Mouse (Mus musculus): ENCODE measurements around the gene Ahsa2. TPM values are rescaled to one million over a fixed set of nuclear protein-coding genes. Genes with fewer than 3 reads are reported as not detected.
"Not testable (repeated sequence)": the region's sequence is repeated elsewhere in the genome, so short reads cannot be mapped to it uniquely, and the experiment has no call there.

Ahsa2 gene
- polyA plus RNA-seq, 1 experiment from 2014 or later: 75.2 TPM

DNA sequence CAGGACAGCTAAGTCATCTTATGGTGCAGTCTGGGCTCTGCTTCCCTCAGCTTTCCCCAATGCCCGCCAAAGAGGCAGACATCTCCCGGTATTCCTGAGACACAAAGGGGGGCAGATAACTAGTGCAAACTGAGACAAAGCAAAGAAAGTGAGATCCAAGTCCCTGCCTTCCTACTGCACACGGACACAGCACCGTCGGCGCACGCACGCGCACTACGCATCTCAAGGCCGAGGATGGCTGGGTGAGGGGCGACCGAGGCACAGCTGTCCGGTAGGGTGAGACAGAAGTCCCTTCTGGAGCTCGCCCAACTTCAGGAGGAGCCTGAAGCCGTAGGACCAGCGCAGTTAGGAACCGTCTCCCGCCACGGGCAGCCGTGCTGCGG is 504 bp downstream of the Ahsa2 start:
- H3K4me1 ChIP-seq (ENCODE audit: control insufficient read depth, insufficient read depth, low read length): peaks cover 10% of the 10 kb centered on the region
- no peaks in the 10 kb centered on the region for H3K27me3 ChIP-seq (ENCODE audit: control insufficient read depth, insufficient read depth, low read length)
- peak overlapping the region; percentile 97 for H3K9ac ChIP-seq (ENCODE audit: low read depth, low read length)
- ATAC-seq (replicated peaks; ENCODE audit: insufficient number of reproducible peaks, low FRiP score, low TSS enrichment): peak; percentile 77
- peaks cover 13% of the 10 kb centered on the region for H3K36me3 ChIP-seq (ENCODE audit: control insufficient read depth, insufficient read depth, low read length)
- peak overlapping the region; percentile 98 for H3K27ac ChIP-seq (ENCODE audit: low read depth, low read length)
- under 1% methylated on average over 17 of the region's 22 CpGs for WGBS (ENCODE audit: insufficient replicate concordance)
- no peaks in the 10 kb centered on the region for H3K9me3 ChIP-seq (replicated peaks; ENCODE audit: control insufficient read depth, low read length)
- peak overlapping the region; percentile 71 for H3K4me2 ChIP-seq
- peak overlapping the region; percentile 91 for H3K4me3 ChIP-seq (ENCODE audit: low read depth, low read length)

- no peak overlapping the region; the same call in 1 of the 2 replicates for H3K27ac ChIP-seq (ENCODE audit: low read depth, low read length)
- ATAC-seq (replicated peaks; ENCODE audit: insufficient number of reproducible peaks, low FRiP score, low TSS enrichment): no peak
- peak overlapping the region; percentile 97 for H3K9ac ChIP-seq (ENCODE audit: low read depth, low read length)
- H3K36me3 ChIP-seq (ENCODE audit: control insufficient read depth, insufficient read depth, low read length): peaks cover 18% of the 10 kb centered on the region
- H3K9me3 ChIP-seq (replicated peaks; ENCODE audit: control insufficient read depth, low read length): no peaks in the 10 kb centered on the region
- peak overlapping the region; percentile 91 for H3K4me3 ChIP-seq (ENCODE audit: low read depth, low read length)
- 55% methylated on average over 6 of the region's 6 CpGs for WGBS (ENCODE audit: insufficient replicate concordance)
- no peaks in the 10 kb centered on the region for H3K27me3 ChIP-seq (ENCODE audit: control insufficient read depth, insufficient read depth, low read length)
- H3K4me1 ChIP-seq (ENCODE audit: control insufficient read depth, insufficient read depth, low read length): peaks cover 10% of the 10 kb centered on the region
- H3K4me2 ChIP-seq: peak overlapping the region; percentile 71
Observed at GRCm38 (mm10) chr11:23496661-23497060, 1.2 kb downstream of the Ahsa2 start.

DNA sequence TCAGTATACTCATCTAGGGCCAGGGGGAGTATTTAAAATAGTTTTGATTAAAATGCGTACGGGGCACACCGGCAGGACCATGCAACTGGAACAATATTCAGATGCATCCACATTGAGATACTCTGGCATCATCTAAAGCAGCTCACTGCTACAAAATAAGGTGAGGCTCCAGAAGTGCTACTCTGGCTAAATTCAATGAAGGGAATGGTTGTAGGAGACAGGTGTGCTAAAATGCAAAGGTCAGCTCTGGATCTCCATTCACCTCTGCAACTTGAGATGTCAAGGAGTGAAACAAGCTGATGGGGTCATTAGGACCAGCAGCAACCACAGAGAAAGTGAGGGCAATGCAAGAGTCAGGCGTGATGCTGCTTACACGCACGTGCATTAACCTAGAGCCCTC is 2.6 kb downstream of the Ahsa2 start:
- Histone ChIP-seq H3K27ac (ENCODE audit: low read depth, low read length) (no peak overlapping the region), H3K36me3 (ENCODE audit: control insufficient read depth, insufficient read depth, low read length) (peaks cover 26% of the 10 kb centered on the region), H3K9me3 (replicated peaks; ENCODE audit: control insufficient read depth, low read length) (no peaks in the 10 kb centered on the region), H3K4me1 (ENCODE audit: control insufficient read depth, insufficient read depth, low read length) (peaks cover 10% of the 10 kb centered on the region), H3K4me3 (ENCODE audit: low read depth, low read length) (no peak overlapping the region), H3K4me2 (no peak overlapping the region), H3K9ac (ENCODE audit: low read depth, low read length) (no peak overlapping the region), H3K27me3 (ENCODE audit: control insufficient read depth, insufficient read depth, low read length) (no peaks in the 10 kb centered on the region)
- ATAC-seq (replicated peaks; ENCODE audit: insufficient number of reproducible peaks, low FRiP score, low TSS enrichment): no peak
- WGBS (ENCODE audit: insufficient replicate concordance): 92% methylated on average over 6 of the region's 6 CpGs

DNA sequence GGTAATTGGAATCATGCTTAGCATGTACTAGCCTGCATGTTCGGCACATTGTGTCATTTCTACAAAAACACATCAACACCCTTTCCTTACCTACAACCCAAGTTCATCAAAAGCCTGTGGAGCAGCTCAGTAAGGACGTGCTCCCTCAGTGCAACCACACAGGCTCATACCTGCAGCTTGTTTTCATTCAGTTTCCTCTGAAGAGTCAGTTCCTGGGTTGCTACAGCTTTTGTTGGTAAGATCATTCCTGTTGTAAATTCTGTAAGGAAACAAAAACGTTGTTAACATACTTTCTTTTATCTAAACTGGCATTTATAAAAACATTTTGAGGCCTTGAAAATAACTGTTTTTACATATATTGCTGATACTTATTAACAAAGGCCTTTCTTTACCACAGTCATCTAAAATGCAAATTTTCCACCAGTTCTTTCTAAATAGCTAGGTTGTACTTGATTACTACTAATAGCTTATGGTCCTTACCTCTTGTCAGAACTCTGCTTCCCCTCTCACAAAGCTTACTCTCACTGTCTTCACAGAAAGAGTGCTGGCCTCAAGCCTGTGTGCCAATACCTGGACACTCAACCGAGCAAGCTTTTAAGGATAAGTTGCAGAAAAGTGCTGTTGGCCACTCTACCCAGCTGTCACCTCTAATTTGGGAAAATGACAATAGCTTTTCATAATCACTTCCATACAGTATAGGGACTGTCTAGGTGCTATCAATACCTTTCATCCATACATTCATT is 5.6 kb downstream of the Ahsa2 start:
- no peak overlapping the region for H3K4me2 ChIP-seq
- WGBS (ENCODE audit: insufficient replicate concordance): 82% methylated on average over 4 of the region's 4 CpGs
- ATAC-seq (replicated peaks; ENCODE audit: insufficient number of reproducible peaks, low FRiP score, low TSS enrichment): no peak

GRCm38 (mm10) chr11:23489955-23490354 is 7.9 kb downstream of the Ahsa2 start:
- Histone ChIP-seq H3K27me3 (ENCODE audit: control insufficient read depth, insufficient read depth, low read length) (no peaks in the 10 kb centered on the region), H3K9ac (ENCODE audit: low read depth, low read length) (no peak overlapping the region), H3K4me2 (no peak overlapping the region), H3K36me3 (ENCODE audit: control insufficient read depth, insufficient read depth, low read length) (peaks cover 45% of the 10 kb centered on the region), H3K4me3 (ENCODE audit: low read depth, low read length) (no peak overlapping the region), H3K9me3 (replicated peaks; ENCODE audit: control insufficient read depth, low read length) (no peaks in the 10 kb centered on the region), H3K27ac (ENCODE audit: low read depth, low read length) (no peak overlapping the region), H3K4me1 (ENCODE audit: control insufficient read depth, insufficient read depth, low read length) (no peaks in the 10 kb centered on the region)
- no peak for ATAC-seq (replicated peaks; ENCODE audit: insufficient number of reproducible peaks, low FRiP score, low TSS enrichment)
- WGBS (ENCODE audit: insufficient replicate concordance): 68% methylated on average over 1 of the region's 1 CpGs

More for the DNA sequence above, 5.6 kb downstream of the Ahsa2 start:
- Histone ChIP-seq H3K9ac (ENCODE audit: low read depth, low read length) (no peak overlapping the region), H3K4me1 (ENCODE audit: control insufficient read depth, insufficient read depth, low read length) (peaks cover 10% of the 10 kb centered on the region), H3K36me3 (ENCODE audit: control insufficient read depth, insufficient read depth, low read length) (peaks cover 41% of the 10 kb centered on the region), H3K9me3 (replicated peaks; ENCODE audit: control insufficient read depth, low read length) (no peaks in the 10 kb centered on the region), H3K4me3 (ENCODE audit: low read depth, low read length) (no peak overlapping the region), H3K27me3 (ENCODE audit: control insufficient read depth, insufficient read depth, low read length) (no peaks in the 10 kb centered on the region), H3K27ac (ENCODE audit: low read depth, low read length) (no peak overlapping the region)

- H3K4me3 ChIP-seq (ENCODE audit: low read depth, low read length); ATAC-seq (replicated peaks; ENCODE audit: insufficient number of reproducible peaks, low FRiP score, low TSS enrichment); H3K27ac ChIP-seq (ENCODE audit: low read depth, low read length); H3K9ac ChIP-seq (ENCODE audit: low read depth, low read length); H3K9me3 ChIP-seq (replicated peaks; ENCODE audit: control insufficient read depth, low read length); H3K4me2 ChIP-seq; H3K36me3 ChIP-seq (ENCODE audit: control insufficient read depth, insufficient read depth, low read length); H3K27me3 ChIP-seq (ENCODE audit: control insufficient read depth, insufficient read depth, low read length); H3K4me1 ChIP-seq (ENCODE audit: control insufficient read depth, insufficient read depth, low read length): not testable (repeated sequence)
- whole genome bisulfite sequencing (ENCODE audit: insufficient replicate concordance): 93% methylated on average over 2 of the region's 2 CpGs
Observed at GRCm38 (mm10) chr11:23465862-23466261, 32.0 kb downstream of the Ahsa2 start.

Small RNAs within 50 kb of the gene (microRNA-seq; reads per million reads assigned to microRNA genes)
- not detected for gene Gm47279 (ENCODE audit: borderline number of aligned reads)

Other genes with a start within 250 kb of the Ahsa2 start
- gene Xpo1, start 242.0 kb downstream of the Ahsa2 start, polyA plus RNA-seq (2014; fragmentation: Nextera tagmentation; extraction: Ambion mirVana): 84.1 and 93.7 TPM in 2 replicates
- gene Usp34, start 191.1 kb downstream of the Ahsa2 start, polyA plus RNA-seq (2014; fragmentation: Nextera tagmentation; extraction: Ambion mirVana): 23.7 and 26.8 TPM in 2 replicates
- not detected in 2 replicates for gene 1700093K21Rik, start 23.1 kb upstream of the Ahsa2 start, polyA plus RNA-seq (2014; fragmentation: Nextera tagmentation; extraction: Ambion mirVana)
- 20.6 and 20.7 TPM in 2 replicates for gene 0610010F05Rik, start 135.6 kb upstream of the Ahsa2 start, polyA plus RNA-seq (2014; fragmentation: Nextera tagmentation; extraction: Ambion mirVana)
- gene Pus10, start 167.6 kb upstream of the Ahsa2 start, polyA plus RNA-seq (2014; fragmentation: Nextera tagmentation; extraction: Ambion mirVana): 19.5 and 20.7 TPM in 2 replicates
- gene Pex13, start 167.9 kb upstream of the Ahsa2 start, polyA plus RNA-seq (2014; fragmentation: Nextera tagmentation; extraction: Ambion mirVana): 31.9 and 33.3 TPM in 2 replicates

All from heart, embryonic 11.5 days (tissue).